Mouse (Mus musculus): ENCODE data around the gene Adh1. TPM values are rescaled to one million over a fixed set of nuclear protein-coding genes. Genes with fewer than 3 reads are reported as not detected.

Adh1 gene
- total RNA-seq, 1 experiment from 2014 or later, result 0.93 TPM

DNA sequence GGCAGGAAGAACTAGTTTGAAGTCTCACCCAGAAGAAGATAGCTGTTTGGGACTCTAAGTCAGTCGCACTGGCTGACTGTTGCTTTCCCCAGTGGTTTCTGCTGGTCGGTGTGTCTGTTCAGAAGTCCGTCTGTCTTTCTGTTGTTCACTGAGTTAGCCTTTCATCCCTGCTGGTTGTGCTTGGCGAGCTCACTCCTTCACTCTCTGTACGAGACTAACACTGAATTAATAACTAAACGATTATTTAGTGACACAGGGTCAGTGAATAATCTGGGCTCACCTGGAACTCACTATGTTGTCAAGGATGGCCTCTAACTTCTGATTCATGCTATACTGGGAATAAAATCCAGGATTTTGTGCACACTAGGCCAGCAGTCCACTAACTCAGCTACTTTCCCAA is 21.3 kb upstream of the Adh1 start:
- ATAC-seq (ENCODE audit: extremely low read depth, insufficient number of reproducible peaks, low FRiP score, poor library complexity, severe bottlenecking), result no peak

DNA sequence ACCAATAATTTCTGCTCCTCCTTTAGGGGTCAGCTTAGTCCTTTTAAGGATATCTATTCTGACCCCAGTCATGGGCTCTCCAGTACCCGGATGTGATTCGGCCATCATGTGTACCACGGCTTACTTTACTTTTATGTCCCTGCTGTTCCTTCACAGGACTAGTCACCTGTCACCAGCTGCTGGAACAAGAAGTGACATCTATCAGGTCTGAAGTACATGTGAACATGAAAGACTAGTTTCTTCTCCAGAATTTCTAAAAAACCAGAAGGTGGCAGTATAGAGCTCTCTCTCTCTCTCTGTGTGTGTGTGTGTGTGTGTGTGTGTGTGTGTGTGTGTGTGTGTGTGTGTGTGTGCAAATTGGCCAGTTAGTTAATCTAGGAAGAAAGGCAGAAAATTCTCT is 20.4 kb upstream of the Adh1 start:
- ATAC-seq (ENCODE audit: extremely low read depth, insufficient number of reproducible peaks, low FRiP score, poor library complexity, severe bottlenecking), result no peak

- no peak for ATAC-seq (ENCODE audit: extremely low read depth, insufficient number of reproducible peaks, low FRiP score, poor library complexity, severe bottlenecking)
These were observed 19.8 kb upstream of the Adh1 start for GRCm38 (mm10) chr3:138240942-138241341.

DNA sequence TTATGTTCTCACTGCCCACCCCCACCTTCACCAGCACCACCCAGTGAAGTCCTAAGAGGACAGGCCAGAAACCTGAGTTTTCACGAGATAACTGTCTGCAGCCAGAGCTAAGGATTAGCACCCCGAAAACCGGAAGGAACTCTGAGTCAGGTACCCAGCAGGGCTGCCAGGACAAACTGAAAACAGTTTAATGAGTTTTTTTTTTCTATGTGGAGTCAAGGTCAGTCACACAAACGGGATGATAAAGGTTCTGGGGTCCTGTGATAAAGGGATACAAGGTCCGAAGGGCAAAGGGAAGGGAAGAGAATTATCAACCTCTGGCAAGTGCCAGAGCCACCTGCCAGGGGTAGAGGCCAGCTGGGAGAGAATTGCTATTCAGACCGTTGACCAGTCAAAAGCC is 19.4 kb upstream of the Adh1 start:
- ATAC-seq (ENCODE audit: extremely low read depth, insufficient number of reproducible peaks, low FRiP score, poor library complexity, severe bottlenecking), result no peak

GRCm38 (mm10) chr3:138242021-138242726 is 18.6 kb upstream of the Adh1 start:
- ATAC-seq (ENCODE audit: extremely low read depth, insufficient number of reproducible peaks, low FRiP score, poor library complexity, severe bottlenecking), result no peak

GRCm38 (mm10) chr3:138242933-138243332 is 17.9 kb upstream of the Adh1 start:
- no peak for ATAC-seq (ENCODE audit: extremely low read depth, insufficient number of reproducible peaks, low FRiP score, poor library complexity, severe bottlenecking)

GRCm38 (mm10) chr3:138244338-138244874 is 16.4 kb upstream of the Adh1 start:
- ATAC-seq (ENCODE audit: extremely low read depth, insufficient number of reproducible peaks, low FRiP score, poor library complexity, severe bottlenecking), result no peak

- no peak for ATAC-seq (ENCODE audit: extremely low read depth, insufficient number of reproducible peaks, low FRiP score, poor library complexity, severe bottlenecking)
These were observed 14.2 kb upstream of the Adh1 start for GRCm38 (mm10) chr3:138246511-138247020.

- ATAC-seq (ENCODE audit: extremely low read depth, insufficient number of reproducible peaks, low FRiP score, poor library complexity, severe bottlenecking), result no peak
These were observed 13.6 kb upstream of the Adh1 start for GRCm38 (mm10) chr3:138247241-138247640.

GRCm38 (mm10) chr3:138248011-138248410 is 12.8 kb upstream of the Adh1 start:
- no peak for ATAC-seq (ENCODE audit: extremely low read depth, insufficient number of reproducible peaks, low FRiP score, poor library complexity, severe bottlenecking)

GRCm38 (mm10) chr3:138248746-138249145 is 12.0 kb upstream of the Adh1 start:
- ATAC-seq (ENCODE audit: extremely low read depth, insufficient number of reproducible peaks, low FRiP score, poor library complexity, severe bottlenecking), result no peak

- ATAC-seq (ENCODE audit: extremely low read depth, insufficient number of reproducible peaks, low FRiP score, poor library complexity, severe bottlenecking), result no peak
These were observed 9.6 kb upstream of the Adh1 start for GRCm38 (mm10) chr3:138251156-138251555.

DNA sequence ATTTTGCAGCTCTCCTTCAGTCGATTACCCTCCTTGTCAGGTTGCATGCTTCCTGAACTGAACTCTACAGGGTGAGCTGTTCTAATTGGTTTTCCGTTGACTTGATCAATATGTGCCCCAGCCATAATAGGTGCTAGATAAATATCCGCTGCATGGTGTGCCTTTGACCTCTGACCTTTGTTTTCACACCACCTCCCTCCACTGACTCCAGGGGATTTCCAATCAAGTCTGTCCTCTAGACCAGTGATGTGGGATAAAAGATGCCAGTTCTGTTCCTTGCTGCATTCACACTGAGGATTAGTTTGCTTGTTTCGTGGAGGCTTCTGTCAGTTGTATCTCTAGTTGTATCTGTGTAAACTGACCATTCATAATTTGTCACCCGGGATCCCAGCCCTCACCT is 6.6 kb upstream of the Adh1 start:
- no peak for ATAC-seq (ENCODE audit: extremely low read depth, insufficient number of reproducible peaks, low FRiP score, poor library complexity, severe bottlenecking)

GRCm38 (mm10) chr3:138255366-138255765 is 5.4 kb upstream of the Adh1 start:
- ATAC-seq (ENCODE audit: extremely low read depth, insufficient number of reproducible peaks, low FRiP score, poor library complexity, severe bottlenecking), result no peak

DNA sequence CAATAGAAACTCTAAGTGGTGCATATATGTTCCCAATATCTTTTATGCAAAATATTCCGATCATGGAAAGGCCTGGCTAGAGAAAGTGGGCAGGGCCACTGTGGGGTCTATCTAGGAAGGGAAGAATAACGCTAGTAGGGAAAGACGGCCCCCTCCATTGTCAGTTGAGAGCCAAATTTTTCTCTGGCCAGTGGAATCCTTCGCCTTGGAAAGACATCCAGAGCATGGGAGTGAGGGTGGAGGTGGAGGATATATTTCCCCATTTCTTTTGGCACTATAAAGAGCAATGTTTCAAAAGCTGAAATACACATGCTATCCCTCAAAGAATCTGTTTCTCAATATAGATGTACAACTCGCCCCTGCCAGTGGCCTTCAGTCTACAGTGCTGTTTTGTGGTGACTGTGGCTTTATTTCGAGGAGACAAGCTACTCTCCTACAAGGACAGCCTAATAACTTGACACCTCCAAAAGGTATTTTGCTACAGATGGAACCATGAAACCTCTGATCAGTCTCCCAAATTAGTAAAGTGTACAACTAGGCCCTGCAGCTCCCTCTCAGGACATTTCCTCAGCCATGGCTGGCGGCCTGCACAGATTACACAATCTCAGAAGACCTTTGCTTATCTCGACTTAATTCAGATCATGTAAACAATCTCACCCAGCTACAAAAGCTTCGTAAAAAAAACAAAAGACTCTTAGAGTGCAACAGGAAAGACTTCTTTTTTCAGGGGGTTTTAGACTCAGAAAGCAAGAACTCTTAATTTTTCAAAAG is 4.8 kb upstream of the Adh1 start:
- no peak for ATAC-seq (ENCODE audit: extremely low read depth, insufficient number of reproducible peaks, low FRiP score, poor library complexity, severe bottlenecking)

- no peak for ATAC-seq (ENCODE audit: extremely low read depth, insufficient number of reproducible peaks, low FRiP score, poor library complexity, severe bottlenecking)
These were observed 1.8 kb downstream of the Adh1 start for GRCm38 (mm10) chr3:138262568-138262967.

DNA sequence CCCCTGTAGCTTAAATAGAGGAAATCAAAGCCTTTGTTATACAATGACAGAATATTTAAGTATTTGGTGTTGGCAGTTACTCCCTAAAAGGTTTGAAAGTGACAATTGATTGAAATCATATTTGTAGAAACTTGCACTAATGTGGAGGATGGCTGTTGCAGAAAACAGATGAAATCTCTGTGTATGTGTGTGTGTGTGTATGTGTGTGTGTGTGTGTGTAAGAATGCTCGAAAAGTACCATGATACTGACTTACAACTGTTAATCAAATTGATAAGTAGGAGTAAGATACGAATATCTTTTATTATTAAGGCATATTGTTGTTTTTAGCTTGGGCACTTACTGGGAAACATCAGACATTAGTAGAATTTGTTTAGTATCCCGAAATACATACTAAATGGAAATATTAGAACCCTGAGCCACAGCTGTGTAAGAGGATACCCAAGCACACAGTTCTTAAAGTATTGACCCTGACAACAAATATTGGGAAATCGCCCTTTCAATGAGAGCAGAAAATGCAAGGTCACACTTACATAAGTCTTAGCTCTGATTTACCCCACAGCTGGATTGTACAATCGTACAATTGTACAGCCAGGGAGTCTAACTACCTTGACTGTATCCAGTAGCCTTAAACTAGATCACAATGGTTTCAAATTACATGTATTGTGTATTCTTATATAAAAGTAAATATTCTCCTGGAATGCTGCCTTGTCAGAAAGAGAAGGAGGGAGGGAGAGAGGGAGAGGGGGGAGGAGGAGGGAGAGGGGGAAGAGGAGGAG is 2.6 kb downstream of the Adh1 start:
- ATAC-seq (ENCODE audit: extremely low read depth, insufficient number of reproducible peaks, low FRiP score, poor library complexity, severe bottlenecking), result no peak

- no peak for ATAC-seq (ENCODE audit: extremely low read depth, insufficient number of reproducible peaks, low FRiP score, poor library complexity, severe bottlenecking)
These were observed 3.9 kb downstream of the Adh1 start for GRCm38 (mm10) chr3:138264648-138265047.

- no peak for ATAC-seq (ENCODE audit: extremely low read depth, insufficient number of reproducible peaks, low FRiP score, poor library complexity, severe bottlenecking)
These were observed 9.7 kb downstream of the Adh1 start for GRCm38 (mm10) chr3:138270507-138270906.

Measured in neutrophil, adult 5-6 weeks (primary cell).